ENCODE assay signal across 14 mouse cellular contexts in genomic region chr17:56379281-56379834, GRCm38 (mm10). TPM values are rescaled to one million over a fixed set of nuclear protein-coding genes. Genes with fewer than 3 reads are reported as not detected.
DNase-seq lines count a peak whose midpoint lies in the region; ATAC-seq and TF ChIP-seq lines count a peak whose summit lies in the region.
"Had no signal": no experiment of that assay in that cellular context is flagged by ENCODE, and none has a peak within 500 bp of the region (broad histone marks: within the 10 kb centered on the region; RNA-seq: fewer than 3 reads in every experiment).

No protein-coding gene starts in this region.

- peak overlapping the region; percentile 25; the same call in 1 of the 2 replicates for H3K27ac ChIP-seq in midbrain, embryonic 16.5 days (ENCODE audit: low read length)
- no peak overlapping the region for H3K27ac ChIP-seq in midbrain, embryonic 10.5 days (replicated peaks)
- peak overlapping the region; percentile 3; the same call in 1 of the 2 replicates for H3K27ac ChIP-seq in midbrain, postnatal 0 days (ENCODE audit: low read depth, low read length)
- H3K27ac ChIP-seq: intestine, embryonic 15.5 days had no signal

- no peak for TF ChIP-seq CTCF in midbrain, postnatal 0 days (IDR thresholded peaks at IDR 0.05)

- no peak overlapping the region for H3K4me2 ChIP-seq in midbrain, embryonic 16.5 days (ENCODE audit: low read length)
- H3K4me2 ChIP-seq in midbrain, postnatal 0 days (ENCODE audit: low read depth, low read length, poor library complexity, severe bottlenecking): no peak overlapping the region
- H3K4me2 ChIP-seq: intestine, embryonic 15.5 days had no signal

- H3K4me1 ChIP-seq in midbrain, embryonic 16.5 days (ENCODE audit: control insufficient read depth, insufficient read depth, low read length): no peaks in the 10 kb centered on the region; the same call in 1 of the 2 replicates
- H3K4me1 ChIP-seq in midbrain, embryonic 10.5 days: peaks cover 27% of the 10 kb centered on the region
- H3K4me1 ChIP-seq in midbrain, postnatal 0 days (ENCODE audit: insufficient read depth, low read length): no peaks in the 10 kb centered on the region
- H3K4me1 ChIP-seq: intestine, embryonic 15.5 days had no signal

- no peak overlapping the region for H3K4me3 ChIP-seq in midbrain, embryonic 16.5 days (ENCODE audit: low read depth, low read length)
- no peak overlapping the region for H3K4me3 ChIP-seq in midbrain, embryonic 10.5 days
- H3K4me3 ChIP-seq in midbrain, postnatal 0 days (ENCODE audit: low read depth, low read length): no peak overlapping the region
- H3K4me3 ChIP-seq: intestine, embryonic 15.5 days had no signal

- no peaks in the 10 kb centered on the region for H3K9me3 ChIP-seq in midbrain, embryonic 16.5 days (replicated peaks; ENCODE audit: control insufficient read depth, low read length, poor library complexity, severe bottlenecking)
- H3K9me3 ChIP-seq in midbrain, embryonic 10.5 days (replicated peaks): no peaks in the 10 kb centered on the region
- H3K9me3 ChIP-seq in midbrain, postnatal 0 days (ENCODE audit: low read length): no peaks in the 10 kb centered on the region
- H3K9me3 ChIP-seq: intestine, embryonic 15.5 days had no signal

- peak; percentile 69 to 72 for DNase-seq in cerebellum, postnatal 10 days
- no peak for DNase-seq in cerebellum, postnatal 36 days
- peak; percentile 14 for DNase-seq in kidney, adult 11 months
- no peak for DNase-seq in kidney, adult 18-20 months
- DNase-seq in midbrain, embryonic 10.5 days (ENCODE audit: low spot score): no peak
- no peak for DNase-seq in midbrain, postnatal 0 days (ENCODE audit: low spot score)
- DNase-seq in right cerebral cortex, postnatal 10 days (ENCODE audit: low spot score in 2 of 2): no peak
- DNase-seq: B cell, adult 2 months; embryo, embryonic 11 days; liver, postnatal 0 days; lung, postnatal 36 days; right cerebral cortex, postnatal 25 days had no signal

- no peaks in the 10 kb centered on the region for H3K27me3 ChIP-seq in midbrain, embryonic 16.5 days (ENCODE audit: control insufficient read depth, insufficient read depth, low read depth, low read length)
- no peaks in the 10 kb centered on the region for H3K27me3 ChIP-seq in midbrain, embryonic 10.5 days (ENCODE audit: low read depth, poor library complexity, severe bottlenecking)
- no peaks in the 10 kb centered on the region for H3K27me3 ChIP-seq in midbrain, postnatal 0 days (ENCODE audit: insufficient read depth, low read length)
- H3K27me3 ChIP-seq: intestine, embryonic 15.5 days had no signal

- 80% methylated on average over 6 of the region's 6 CpGs for WGBS in midbrain, embryonic 16.5 days
- 86% methylated on average over 6 of the region's 6 CpGs for WGBS in midbrain, embryonic 10.5 days
- WGBS in midbrain, postnatal 0 days: 66% methylated on average over 6 of the region's 6 CpGs

- H3K9ac ChIP-seq in midbrain, embryonic 16.5 days (ENCODE audit: low read depth, low read length): no peak overlapping the region
- H3K9ac ChIP-seq in midbrain, postnatal 0 days (replicated peaks; ENCODE audit: low read length, poor library complexity, severe bottlenecking): 0 out of 2 replicates have a peak overlapping the region, but pooled peaks have one; percentile 8
- H3K9ac ChIP-seq: intestine, embryonic 15.5 days; liver, postnatal 0 days had no signal

- peaks cover 17% of the 10 kb centered on the region for H3K36me3 ChIP-seq in midbrain, embryonic 16.5 days (ENCODE audit: control insufficient read depth, insufficient read depth, low read length)
- H3K36me3 ChIP-seq in midbrain, embryonic 10.5 days: peaks cover 96% of the 10 kb centered on the region
- H3K36me3 ChIP-seq in midbrain, postnatal 0 days (ENCODE audit: insufficient read depth, low read length): peaks cover 69% of the 10 kb centered on the region

- ATAC-seq in midbrain, embryonic 16.5 days: no peak
- ATAC-seq in midbrain, postnatal 0 days (ENCODE audit: low FRiP score): no peak
- ATAC-seq: intestine, embryonic 15.5 days; liver, postnatal 0 days had no signal

RNA-seq across cellular contexts. Expression of gene Kdm4b, which starts 53.5 kb away (rescaled TPM):
- polyA plus RNA-seq in midbrain, embryonic 16.5 days (2015; fragmentation: Nextera tagmentation; extraction: Ambion mirVana): 63.7 and 75.3 TPM in 2 replicates
- 45.2 and 56.1 TPM in 2 replicates for polyA plus RNA-seq in midbrain, embryonic 10.5 days (2016; fragmentation: Nextera tagmentation; extraction: Ambion mirVana)
- total RNA-seq in midbrain, postnatal 0 days (2014; rRNA removed): 123 and 140 TPM in 2 replicates
- 45.6 and 48.0 TPM in 2 replicates for polyA plus RNA-seq in midbrain, postnatal 0 days (2015; fragmentation: Nextera tagmentation; extraction: Ambion mirVana)

Comparison
In these comparisons a context has a peak if more than half of its experiments do, and no peak if none do; other contexts are left out.
1. DNase-seq: peak in cerebellum, postnatal 10 days (2 of 2) and kidney, adult 11 months (single experiment); none in cerebellum, postnatal 36 days (0 of 2), kidney, adult 18-20 months (single experiment), midbrain, embryonic 10.5 days (single experiment), midbrain, postnatal 0 days (single experiment) and right cerebral cortex, postnatal 10 days (0 of 2).